Comparison of ENCODE assay signal across 14 mouse cellular contexts in the genomic region with DNA sequence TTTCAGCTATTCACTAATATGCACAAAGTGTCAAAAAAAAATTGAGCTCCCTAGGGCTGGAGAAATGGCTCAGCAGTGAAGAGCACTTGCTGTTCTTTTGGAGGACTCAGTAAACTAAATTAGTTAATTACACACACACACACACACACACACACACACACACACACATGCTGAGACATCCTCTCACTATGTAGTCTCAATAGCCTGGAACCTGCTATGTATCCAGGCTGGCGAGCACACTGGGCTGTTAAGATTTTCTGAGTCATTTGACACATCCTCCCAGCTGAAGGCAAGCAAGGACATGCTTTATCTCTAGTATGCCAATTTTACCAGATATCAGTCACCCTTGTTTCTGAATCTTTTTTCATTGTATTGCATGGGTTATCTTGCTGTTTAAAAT. TPM values are rescaled to one million over a fixed set of nuclear protein-coding genes. Genes with fewer than 3 reads are reported as not detected.
"Had no signal": no experiment of that assay in that cellular context is flagged by ENCODE, and none has a peak within 500 bp of the region (broad histone marks: within the 10 kb centered on the region; RNA-seq: fewer than 3 reads in every experiment).

No protein-coding gene starts in this region.

- DNase-seq: kidney, adult 2 months; kidney, postnatal 25 days; layer of hippocampus, adult 9-11 months; left cerebral cortex, postnatal 4 days; liver, postnatal 0 days; lung, embryonic 14.5 days; lung, postnatal 36 days; thymus, postnatal 25 days had no signal

- ATAC-seq: intestine, postnatal 0 days; liver, postnatal 0 days; lung, postnatal 0 days; midbrain, embryonic 13.5 days; midbrain, embryonic 16.5 days had no signal

RNA-seq across cellular contexts. Expression of a gene that starts 7.6 kb away (rescaled TPM):
- total RNA-seq: layer of hippocampus, adult 2 months; left cerebral cortex, adult 18-20 months had no signal
